Mouse (Mus musculus) bone marrow macrophage, adult 2 months (primary cell): ENCODE data around the gene Egflam.

Experiments used
- CTCF ChIP-seq: IDR thresholded peaks from 2 replicates; pipeline ENCODE4 v1.5.1; 2012; ENCODE audit warnings: low read depth, mild to moderate bottlenecking, low read length, moderate library complexity
- POLR2A ChIP-seq: IDR thresholded peaks from 2 replicates; pipeline ENCODE4 v1.6.1; 2012; ENCODE audit warnings: mild to moderate bottlenecking, low read depth, low read length, borderline replicate concordance

GRCm38 (mm10) chr15:7251042-7251441, 147.2 kb downstream of the Egflam start:
- TF ChIP-seq CTCF = no peak
- no peak for TF ChIP-seq POLR2A
